Mouse (Mus musculus) midbrain, embryonic 12.5 days (tissue): Measurements from ENCODE around the gene Nampt. TPM values are rescaled to one million over a fixed set of nuclear protein-coding genes. Genes with fewer than 3 reads are reported as not detected.

Experiments used
- ATAC-seq: fragments of 200-750 bp; cut with Nextera tagmentation; 2 replicates; pipeline ENCODE4 v1.8.0; 2017; ENCODE audit warnings: low read depth, moderate TSS enrichment, moderate library complexity; ENCODE audit not compliant: low FRiP score
- H3K27ac ChIP-seq: fragments of 300-500 bp; sonication (generic); replicated peaks from 2 replicates; pipeline ENCODE4 v1.5.1; 2016; ENCODE audit warnings: mild to moderate bottlenecking
- H3K27me3 ChIP-seq: fragments of 300-500 bp; sonication (generic); 2 replicates; pipeline ENCODE4 v1.6.1; 2016; ENCODE audit warnings: mild to moderate bottlenecking
- H3K36me3 ChIP-seq: fragments of 300-500 bp; sonication (generic); 2 replicates; pipeline ENCODE4 v1.6.1; 2016
- H3K4me1 ChIP-seq: fragments of 300-500 bp; sonication (generic); 2 replicates; pipeline ENCODE4 v1.6.1; 2016
- H3K4me2 ChIP-seq: fragments of 300-500 bp; sonication (generic); replicated peaks from 2 replicates; pipeline ENCODE4 v1.6.1; 2016; ENCODE audit warnings: mild to moderate bottlenecking, moderate library complexity
- H3K4me3 ChIP-seq: fragments of 300-500 bp; sonication (generic); 2 replicates; pipeline ENCODE4 v1.5.1; 2016; ENCODE audit warnings: mild to moderate bottlenecking
- H3K9ac ChIP-seq: fragments of 300-500 bp; sonication (generic); replicated peaks from 2 replicates; pipeline ENCODE4 v1.6.1; 2016; ENCODE audit warnings: mild to moderate bottlenecking, moderate library complexity
- H3K9me3 ChIP-seq: fragments of 300-500 bp; sonication (generic); 2 replicates; pipeline ENCODE4 v1.6.1; 2016; ENCODE audit warnings: mild to moderate bottlenecking
- WGBS: fragments of 180-500 bp; shearing (Covaris S2); methylation state at CpG from one replicate; pipeline ENCODE4 v1.1.7; 2016; 5-methylcytosine and 5-hydroxymethylcytosine counted together
- polyA plus RNA-seq: library from polyadenylated mRNA; unstranded; fragments of >200 nt; fragmentation: Nextera tagmentation; extraction: Ambion mirVana; gene quantifications from 2 replicates; pipeline ENCODE4 v1.2.1, GENCODE M21; 2016

Nampt gene
- polyA plus RNA-seq, 1 experiment from 2014 or later: 33.0 TPM

DNA sequence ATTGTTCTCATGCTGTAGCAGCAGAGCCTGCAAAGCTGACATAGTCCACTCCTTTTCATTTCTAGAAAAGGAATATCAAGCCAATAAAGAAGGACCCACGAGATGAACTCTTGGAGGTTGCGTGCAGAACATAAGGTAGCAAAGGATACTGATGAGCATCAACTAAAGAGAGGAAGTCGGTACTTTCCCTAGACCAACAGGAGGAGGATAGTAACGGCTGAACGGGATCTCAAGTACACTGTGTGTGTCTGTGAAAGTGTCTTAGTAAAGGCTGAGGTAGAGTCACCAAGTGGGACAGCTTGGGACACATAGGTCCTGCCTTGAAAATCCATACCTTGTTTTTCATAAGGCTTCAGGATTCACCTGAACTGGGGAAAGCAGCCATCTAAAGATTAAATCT, 34.4 kb downstream of the Nampt start:
- H3K36me3 ChIP-seq: peaks cover 28% of the 10 kb centered on the region
- no peak for ATAC-seq
- no peak overlapping the region for H3K9ac ChIP-seq
- no peak overlapping the region for H3K4me2 ChIP-seq
- H3K27me3 ChIP-seq: no peaks in the 10 kb centered on the region
- H3K27ac ChIP-seq: no peak overlapping the region
- no peaks in the 10 kb centered on the region for H3K9me3 ChIP-seq
- WGBS: 93% methylated on average over 5 of the region's 5 CpGs
- no peaks in the 10 kb centered on the region for H3K4me1 ChIP-seq
- H3K4me3 ChIP-seq: no peak overlapping the region

DNA sequence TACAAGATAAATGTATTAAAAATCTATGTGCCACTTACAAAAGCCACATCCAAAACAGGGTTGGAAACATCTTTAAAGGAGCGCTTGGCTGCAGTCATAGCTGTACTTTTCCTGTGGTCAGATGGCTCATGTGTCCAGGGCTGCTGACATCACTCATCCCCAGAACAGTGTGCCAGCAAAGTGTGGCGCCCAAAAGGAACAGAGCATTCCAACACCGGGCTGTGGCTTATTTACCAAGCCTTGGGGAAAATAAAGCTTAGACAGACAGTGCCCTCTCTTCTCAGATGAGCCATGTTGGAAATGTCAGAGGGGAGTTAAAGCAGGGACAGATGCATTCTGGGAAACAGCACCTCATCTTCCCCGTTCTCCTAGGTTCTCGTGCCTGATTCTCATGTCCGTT, 35.5 kb downstream of the Nampt start:
- ATAC-seq: no peak
- no peaks in the 10 kb centered on the region for H3K4me1 ChIP-seq
- no peaks in the 10 kb centered on the region for H3K27me3 ChIP-seq
- no peak overlapping the region for H3K4me2 ChIP-seq
- H3K27ac ChIP-seq: no peak overlapping the region
- no peaks in the 10 kb centered on the region for H3K9me3 ChIP-seq
- H3K36me3 ChIP-seq: peaks cover 23% of the 10 kb centered on the region
- H3K4me3 ChIP-seq: no peak overlapping the region
- H3K9ac ChIP-seq: no peak overlapping the region
- 87% methylated on average over 6 of the region's 6 CpGs for WGBS

- WGBS: 91% methylated on average over 4 of the region's 4 CpGs
- H3K36me3 ChIP-seq: peaks cover 19% of the 10 kb centered on the region
- no peaks in the 10 kb centered on the region for H3K4me1 ChIP-seq
- no peak for ATAC-seq
- no peak overlapping the region for H3K27ac ChIP-seq
- H3K4me2 ChIP-seq: no peak overlapping the region
- no peak overlapping the region for H3K4me3 ChIP-seq
- no peak overlapping the region for H3K9ac ChIP-seq
- H3K9me3 ChIP-seq: no peaks in the 10 kb centered on the region
- H3K27me3 ChIP-seq: no peaks in the 10 kb centered on the region
Measured at GRCm38 (mm10) chr12:32855398-32855797, 36.1 kb downstream of the Nampt start.

GRCm38 (mm10) chr12:32856707-32857511, 37.6 kb downstream of the Nampt start:
- Histone ChIP-seq H3K4me2 (no peak overlapping the region), H3K4me1 (no peaks in the 10 kb centered on the region), H3K9me3 (no peaks in the 10 kb centered on the region), H3K27ac (no peak overlapping the region), H3K27me3 (no peaks in the 10 kb centered on the region), H3K9ac (no peak overlapping the region), H3K4me3 (no peak overlapping the region), H3K36me3 (peaks cover 10% of the 10 kb centered on the region; the same call in 1 of the 2 replicates)
- ATAC-seq: no peak
- WGBS: 93% methylated on average over 14 of the region's 14 CpGs

DNA sequence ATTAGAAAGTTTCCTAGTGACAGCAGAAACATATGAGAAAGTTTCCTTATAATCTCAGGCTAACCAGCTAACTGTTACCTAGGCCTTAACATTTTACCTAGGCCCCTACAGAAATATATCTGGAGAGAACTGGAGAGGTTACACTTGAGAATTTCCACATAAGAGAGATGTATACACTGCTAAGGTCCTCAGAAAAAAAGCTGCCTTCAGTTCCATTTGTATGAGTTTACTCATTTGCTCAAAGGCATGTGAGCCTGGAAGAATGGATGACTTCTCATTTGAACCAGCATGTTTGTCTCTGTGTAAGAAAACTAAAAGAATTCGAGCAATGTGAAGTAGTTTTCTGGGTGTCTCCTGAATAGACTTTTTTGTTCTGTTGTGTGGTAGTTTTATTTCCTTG, 39.1 kb downstream of the Nampt start:
- WGBS: 82% methylated on average over 1 of the region's 1 CpGs

GRCm38 (mm10) chr12:32860820-32861219, 41.5 kb downstream of the Nampt start:
- Histone ChIP-seq H3K27me3 (no peaks in the 10 kb centered on the region), H3K27ac (no peak overlapping the region), H3K4me3 (no peak overlapping the region), H3K4me2 (no peak overlapping the region), H3K4me1 (no peaks in the 10 kb centered on the region), H3K36me3 (no peaks in the 10 kb centered on the region), H3K9ac (no peak overlapping the region), H3K9me3 (no peaks in the 10 kb centered on the region)
- WGBS: 93% methylated on average over 5 of the region's 5 CpGs
- ATAC-seq: no peak

More for the DNA sequence above, 39.1 kb downstream of the Nampt start:
- no peaks in the 10 kb centered on the region for H3K27me3 ChIP-seq
- H3K27ac ChIP-seq: no peak overlapping the region
- H3K36me3 ChIP-seq: peaks cover 8% of the 10 kb centered on the region; the same call in 1 of the 2 replicates
- no peak overlapping the region for H3K4me2 ChIP-seq
- no peak overlapping the region for H3K9ac ChIP-seq
- no peak overlapping the region for H3K4me3 ChIP-seq
- no peaks in the 10 kb centered on the region for H3K4me1 ChIP-seq
- no peaks in the 10 kb centered on the region for H3K9me3 ChIP-seq
- ATAC-seq: no peak

DNA sequence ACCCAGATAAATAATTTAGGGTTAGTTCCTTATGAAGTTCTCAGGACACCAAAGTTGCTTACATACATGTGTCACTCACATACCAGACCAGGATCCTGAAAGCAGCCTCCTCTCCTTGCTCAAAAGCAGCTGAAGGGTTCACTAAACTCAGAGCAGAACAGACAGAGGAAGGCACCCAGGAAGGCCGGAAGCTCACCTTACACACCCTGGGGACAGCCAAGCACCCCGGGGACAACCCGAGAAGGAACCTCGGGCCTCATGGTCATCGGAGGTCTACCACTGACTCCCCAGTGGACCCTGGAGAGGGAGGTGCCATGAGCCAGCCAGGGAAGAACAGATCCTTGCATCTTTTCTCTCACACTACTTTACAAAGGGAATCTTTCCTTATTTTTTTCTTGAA, 51.5 kb downstream of the Nampt start:
- H3K9ac ChIP-seq: no peak overlapping the region
- H3K4me1 ChIP-seq: no peaks in the 10 kb centered on the region
- H3K9me3 ChIP-seq: no peaks in the 10 kb centered on the region
- WGBS: 95% methylated on average over 5 of the region's 5 CpGs
- no peak overlapping the region for H3K27ac ChIP-seq
- H3K36me3 ChIP-seq: no peaks in the 10 kb centered on the region
- H3K4me3 ChIP-seq: no peak overlapping the region
- no peak for ATAC-seq
- no peak overlapping the region for H3K4me2 ChIP-seq
- H3K27me3 ChIP-seq: no peaks in the 10 kb centered on the region

GRCm38 (mm10) chr12:32877500-32877899, 58.2 kb downstream of the Nampt start:
- no peak overlapping the region for H3K9ac ChIP-seq
- 92% methylated on average over 9 of the region's 9 CpGs for WGBS
- H3K36me3 ChIP-seq: no peaks in the 10 kb centered on the region
- H3K4me1 ChIP-seq: peaks cover 4% of the 10 kb centered on the region; the same call in 1 of the 2 replicates
- no peak for ATAC-seq
- no peak overlapping the region for H3K4me2 ChIP-seq
- H3K27ac ChIP-seq: no peak overlapping the region
- no peaks in the 10 kb centered on the region for H3K27me3 ChIP-seq
- no peaks in the 10 kb centered on the region for H3K9me3 ChIP-seq
- H3K4me3 ChIP-seq: no peak overlapping the region

GRCm38 (mm10) chr12:32877964-32878571, 58.7 kb downstream of the Nampt start:
- WGBS: 78% methylated on average over 11 of the region's 11 CpGs
- H3K4me1 ChIP-seq: peaks cover 4% of the 10 kb centered on the region; the same call in 1 of the 2 replicates
- H3K4me2 ChIP-seq: no peak overlapping the region
- ATAC-seq: no peak
- no peaks in the 10 kb centered on the region for H3K27me3 ChIP-seq
- no peak overlapping the region for H3K9ac ChIP-seq
- H3K4me3 ChIP-seq: no peak overlapping the region
- H3K36me3 ChIP-seq: no peaks in the 10 kb centered on the region
- no peaks in the 10 kb centered on the region for H3K9me3 ChIP-seq
- H3K27ac ChIP-seq: no peak overlapping the region

- Histone ChIP-seq H3K4me1 (peaks cover 4% of the 10 kb centered on the region; the same call in 1 of the 2 replicates), H3K4me2 (no peak overlapping the region), H3K27ac (no peak overlapping the region), H3K9ac (no peak overlapping the region), H3K27me3 (no peaks in the 10 kb centered on the region), H3K36me3 (no peaks in the 10 kb centered on the region), H3K9me3 (no peaks in the 10 kb centered on the region), H3K4me3 (no peak overlapping the region)
- ATAC-seq: no peak
- WGBS: 90% methylated on average over 3 of the region's 3 CpGs
Measured at GRCm38 (mm10) chr12:32879371-32879770, 60.0 kb downstream of the Nampt start.

GRCm38 (mm10) chr12:32884356-32884755, 65.0 kb downstream of the Nampt start:
- no peak for ATAC-seq
- Histone ChIP-seq H3K9ac (no peak overlapping the region), H3K4me3 (no peak overlapping the region), H3K27ac (no peak overlapping the region), H3K9me3 (no peaks in the 10 kb centered on the region), H3K4me2 (no peak overlapping the region), H3K36me3 (no peaks in the 10 kb centered on the region), H3K27me3 (no peaks in the 10 kb centered on the region), H3K4me1 (no peaks in the 10 kb centered on the region)
- WGBS: 90% methylated on average over 9 of the region's 9 CpGs

DNA sequence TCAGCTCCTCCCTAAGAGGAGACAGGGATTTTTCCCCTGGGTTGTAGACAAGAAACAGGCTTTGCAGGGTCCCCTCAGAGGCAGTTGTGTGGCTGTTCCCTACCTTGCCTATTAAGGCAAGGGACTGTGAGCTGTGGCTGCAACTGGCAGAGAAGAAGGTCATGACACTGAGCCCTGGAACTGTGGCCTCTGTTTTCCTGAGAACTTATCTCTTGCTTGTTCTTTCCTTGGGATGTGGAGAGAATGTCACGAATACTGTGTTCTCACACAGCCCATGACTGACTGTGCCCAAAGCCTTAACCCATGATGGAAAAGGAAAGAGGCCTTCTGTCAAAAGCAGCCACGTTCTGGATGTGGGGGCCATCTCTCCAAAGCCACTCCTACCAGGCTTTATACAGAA, 65.7 kb downstream of the Nampt start:
- Histone ChIP-seq H3K27me3 (no peaks in the 10 kb centered on the region), H3K9me3 (no peaks in the 10 kb centered on the region), H3K4me3 (no peak overlapping the region), H3K4me1 (no peaks in the 10 kb centered on the region), H3K4me2 (no peak overlapping the region), H3K36me3 (no peaks in the 10 kb centered on the region), H3K27ac (no peak overlapping the region), H3K9ac (no peak overlapping the region)
- 73% methylated on average over 2 of the region's 2 CpGs for WGBS
- no peak for ATAC-seq
